Mouse (Mus musculus) brain, embryonic 18.5 days (tissue): ENCODE measurements around the gene Cyth3.

Source experiments
- DNase-seq: peaks from one replicate; pipeline ENCODE4 v3.0.0-alpha.2; 2012; ENCODE audit warnings: low read depth, low spot score

The Cyth3 gene

GRCm38 (mm10) chr5:143616116-143616515 lies 6.1 kb upstream of the Cyth3 start:
- DNase-seq: no peak

GRCm38 (mm10) chr5:143616657-143617329 lies 5.5 kb upstream of the Cyth3 start:
- no peak for DNase-seq

DNA sequence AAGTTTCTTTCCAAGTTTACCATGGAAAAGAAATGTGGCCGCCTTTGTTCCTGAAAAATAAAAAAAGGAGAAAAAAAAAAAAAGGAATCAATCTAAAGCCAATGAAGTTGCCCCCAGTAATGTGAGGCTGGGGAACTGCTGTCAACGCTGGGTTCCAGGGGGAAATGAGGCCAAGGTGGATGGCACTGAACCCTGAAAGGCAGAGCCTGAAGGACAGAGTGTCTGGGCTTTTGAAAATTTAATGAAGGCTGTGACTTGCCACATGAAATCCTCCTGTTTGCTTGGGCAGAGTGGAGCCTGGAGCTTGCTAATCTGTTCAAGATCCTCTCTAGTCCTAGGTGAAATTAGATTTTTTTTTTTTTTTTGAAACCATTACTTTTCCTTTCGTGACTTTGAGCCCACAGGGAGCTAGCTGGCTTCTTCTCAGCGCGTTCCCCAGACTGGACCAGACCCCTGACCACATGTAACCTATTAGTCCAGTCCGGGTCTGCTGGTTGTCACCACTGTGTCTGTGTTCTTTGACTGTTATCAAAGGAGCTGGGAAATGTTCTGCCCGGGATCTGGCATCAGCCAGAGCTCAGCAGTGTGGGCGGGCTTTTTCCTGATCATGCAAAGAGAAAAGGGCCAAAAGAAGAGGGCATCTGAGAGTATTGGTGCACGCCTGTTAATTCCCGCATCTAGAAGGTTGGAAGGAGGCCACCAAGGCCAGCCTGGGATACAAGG lies 4.6 kb upstream of the Cyth3 start:
- DNase-seq: no peak

DNA sequence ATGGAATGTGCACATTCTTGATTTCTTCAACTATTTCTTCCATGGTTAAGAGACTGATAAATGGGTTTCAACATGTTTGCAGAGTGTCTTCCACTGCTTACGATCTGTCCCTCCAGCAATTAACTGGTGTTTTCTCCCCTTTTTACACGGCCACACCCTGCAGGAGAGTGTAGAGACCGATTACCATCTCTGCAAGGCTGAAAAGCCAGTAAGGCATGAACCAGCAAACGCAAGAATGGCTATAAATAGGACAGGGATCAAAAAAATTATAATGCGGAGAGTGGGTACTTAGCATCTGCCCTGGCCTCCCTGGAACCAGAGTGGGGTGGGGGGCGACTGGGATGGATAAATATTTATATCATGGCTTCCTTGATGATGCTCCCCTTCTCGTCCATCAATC lies 3.7 kb upstream of the Cyth3 start:
- DNase-seq: no peak

GRCm38 (mm10) chr5:143620196-143620595 lies 2.1 kb upstream of the Cyth3 start:
- no peak for DNase-seq

DNA sequence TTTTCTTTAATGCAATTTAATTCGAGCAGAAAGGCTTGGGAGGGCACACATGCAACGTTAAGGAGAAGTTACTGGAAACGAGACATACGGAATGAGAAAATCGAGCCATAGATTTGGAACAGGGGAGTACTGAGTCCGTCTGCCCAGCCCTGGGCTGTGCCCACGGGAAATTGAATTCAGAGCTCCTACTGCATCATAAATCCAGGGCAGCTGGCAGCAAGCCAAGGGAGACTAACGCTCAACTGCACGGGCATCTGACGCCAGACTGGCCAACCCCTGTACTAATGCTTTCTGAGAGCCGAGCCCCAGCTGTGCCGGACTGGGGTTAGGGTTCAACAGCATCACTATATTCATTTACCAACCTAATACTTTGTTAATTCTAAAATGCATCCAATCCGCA lies 1.3 kb upstream of the Cyth3 start:
- no peak for DNase-seq

DNA sequence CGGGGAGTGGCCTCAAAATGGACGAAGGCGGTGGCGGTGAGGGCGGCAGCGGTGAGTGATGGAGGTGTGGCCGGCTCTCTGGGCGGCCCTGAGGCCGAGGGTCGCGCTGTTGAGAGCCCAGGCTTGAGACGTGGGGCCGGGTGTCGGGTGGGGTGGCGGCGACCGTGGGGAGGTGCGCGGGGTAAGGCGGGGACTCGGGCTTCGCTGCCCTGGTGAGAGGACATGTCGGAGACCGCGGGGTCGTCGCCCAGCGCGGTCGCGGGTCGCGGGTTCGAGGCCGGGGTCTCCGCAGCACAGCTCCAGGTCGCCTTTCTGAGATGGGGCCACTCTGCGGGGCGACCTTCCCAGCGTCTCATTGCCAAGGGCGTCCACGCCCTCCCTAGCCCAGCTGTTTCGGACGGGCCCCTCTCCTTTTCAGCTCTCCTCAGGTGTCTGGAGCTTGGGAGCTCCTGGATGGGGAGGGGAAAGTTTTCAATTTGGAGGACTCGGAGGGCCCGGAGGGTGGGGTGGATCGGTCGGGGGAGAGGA lies 440 bp downstream of the Cyth3 start:
- no peak for DNase-seq

DNA sequence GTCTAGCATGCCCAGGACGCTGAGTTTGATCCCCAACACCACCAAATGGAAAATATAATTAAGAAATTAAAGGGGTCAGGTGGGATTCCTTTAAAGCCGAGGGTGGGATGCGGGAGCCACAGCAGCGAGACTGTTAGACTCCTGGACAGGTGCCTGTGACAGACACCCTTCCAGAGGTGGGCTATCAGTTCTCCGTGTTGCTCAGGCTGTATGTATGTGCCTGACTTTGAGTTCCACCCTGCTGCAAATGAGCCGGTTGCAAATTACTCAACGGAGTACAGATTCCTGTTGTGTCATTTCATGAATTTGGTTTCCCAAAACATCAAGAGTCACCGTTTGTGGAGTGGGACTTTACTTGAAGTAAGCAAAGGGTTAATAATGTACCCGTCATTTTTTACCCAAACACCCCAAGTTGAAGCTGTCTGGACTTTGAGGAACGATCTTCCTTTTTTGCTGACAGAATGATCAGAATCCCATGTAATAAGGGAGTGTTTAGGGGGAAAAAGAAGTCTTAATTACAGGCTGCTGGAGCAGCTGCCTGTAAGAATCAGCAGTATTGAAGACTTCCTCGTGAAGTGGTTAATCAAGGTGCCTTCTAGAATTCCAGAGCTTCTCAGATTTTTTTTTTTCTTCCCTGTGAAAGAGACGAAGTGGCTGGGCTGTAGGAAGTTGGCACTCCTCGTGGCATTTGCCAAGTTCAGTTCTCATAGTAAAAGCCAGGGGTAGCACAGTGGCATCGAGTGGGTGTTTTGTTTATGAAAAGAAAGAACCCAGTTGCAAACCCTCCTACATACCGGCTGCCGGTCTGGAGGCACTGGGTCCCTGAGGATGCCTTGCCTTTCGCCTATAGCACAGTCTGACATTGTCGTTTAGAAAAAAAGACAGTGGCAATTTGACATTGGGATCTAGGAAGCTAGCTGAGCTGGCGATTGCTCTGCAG lies 1.4 kb downstream of the Cyth3 start:
- DNase-seq: no peak

DNA sequence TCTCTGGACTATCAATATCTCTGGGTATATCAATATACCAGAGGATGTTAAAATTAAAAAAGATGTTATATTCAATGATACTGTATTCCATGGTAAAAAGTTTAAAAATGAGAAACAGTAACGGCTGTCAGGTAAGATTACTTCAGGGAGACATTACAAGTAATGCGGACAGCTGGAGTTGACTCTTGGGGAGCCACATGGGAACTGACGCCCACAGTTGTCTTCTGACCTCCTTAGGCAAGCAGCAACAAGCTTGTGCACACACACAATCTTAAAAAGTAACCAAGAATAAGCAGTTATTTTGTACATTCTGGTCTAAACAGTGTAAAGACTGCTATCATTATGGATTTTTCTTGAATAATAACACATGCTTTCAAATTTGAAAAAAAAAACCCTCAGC lies 2.2 kb downstream of the Cyth3 start:
- no peak for DNase-seq

DNA sequence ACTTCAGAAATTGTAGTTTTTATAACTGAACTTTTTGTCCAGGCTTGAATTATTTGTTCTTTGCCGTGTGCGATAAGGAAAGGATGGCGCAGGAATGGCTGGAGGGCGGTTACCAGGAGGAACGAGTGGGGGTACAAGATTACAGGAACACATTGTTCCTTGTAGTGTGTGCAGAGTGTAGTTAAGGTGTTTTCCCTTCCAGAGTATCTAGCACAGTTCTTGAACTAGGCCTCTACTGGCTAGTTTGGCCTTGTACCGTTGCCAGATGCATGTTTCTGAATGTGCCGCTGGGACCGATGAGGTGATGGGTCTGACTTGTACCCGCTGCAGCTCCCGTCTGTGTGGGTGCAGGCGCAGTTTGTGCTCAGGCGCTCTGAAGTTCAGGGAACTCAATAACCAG lies 3.2 kb downstream of the Cyth3 start:
- DNase-seq: no peak

GRCm38 (mm10) chr5:143625940-143626588 lies 3.8 kb downstream of the Cyth3 start:
- no peak for DNase-seq

- no peak for DNase-seq
Measured at GRCm38 (mm10) chr5:143627507-143627906, 5.3 kb downstream of the Cyth3 start.

- no peak for DNase-seq
Measured at GRCm38 (mm10) chr5:143627926-143628325, 5.7 kb downstream of the Cyth3 start.

DNA sequence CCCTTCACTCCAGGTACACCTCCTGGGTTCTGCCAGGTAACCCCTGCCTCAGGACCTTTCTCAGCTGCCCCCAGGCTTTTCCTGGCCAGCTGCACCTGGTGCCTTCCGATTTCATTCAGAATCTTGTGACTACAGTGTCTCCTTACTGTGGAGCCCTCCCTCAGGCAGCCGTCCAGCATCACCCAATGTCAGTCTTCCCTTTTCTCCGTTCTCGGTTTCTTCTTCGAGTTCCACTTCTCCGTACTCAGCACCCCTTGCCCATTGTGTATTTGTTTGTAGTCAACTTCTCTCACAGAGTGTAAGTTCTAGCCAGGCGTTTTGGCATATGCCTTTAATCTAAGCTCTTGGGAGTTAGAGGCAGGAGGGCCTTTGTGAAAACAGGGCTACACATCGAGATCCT lies 7.4 kb downstream of the Cyth3 start:
- DNase-seq: no peak

- no peak for DNase-seq
Measured at GRCm38 (mm10) chr5:143630214-143630613, 8.0 kb downstream of the Cyth3 start.

DNA sequence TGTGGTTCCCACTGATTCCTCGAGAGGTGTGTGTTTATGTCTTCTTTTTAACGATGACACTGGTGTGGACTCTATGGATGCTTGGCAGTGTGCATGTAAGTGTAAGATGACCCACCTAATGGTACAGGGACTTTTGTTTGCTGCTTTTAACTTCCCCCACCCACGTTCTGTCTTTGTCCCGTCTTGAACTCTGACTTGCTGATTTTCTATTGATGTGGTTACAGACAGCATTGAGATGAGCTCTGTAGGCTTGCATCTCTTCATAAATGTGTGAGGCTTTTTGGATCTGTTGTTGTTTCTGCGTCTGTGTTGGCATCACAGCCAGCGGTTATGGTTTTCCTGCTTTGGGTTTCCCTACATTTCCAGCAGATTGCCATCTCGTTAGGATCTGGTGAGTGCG lies 8.5 kb downstream of the Cyth3 start:
- no peak for DNase-seq

DNA sequence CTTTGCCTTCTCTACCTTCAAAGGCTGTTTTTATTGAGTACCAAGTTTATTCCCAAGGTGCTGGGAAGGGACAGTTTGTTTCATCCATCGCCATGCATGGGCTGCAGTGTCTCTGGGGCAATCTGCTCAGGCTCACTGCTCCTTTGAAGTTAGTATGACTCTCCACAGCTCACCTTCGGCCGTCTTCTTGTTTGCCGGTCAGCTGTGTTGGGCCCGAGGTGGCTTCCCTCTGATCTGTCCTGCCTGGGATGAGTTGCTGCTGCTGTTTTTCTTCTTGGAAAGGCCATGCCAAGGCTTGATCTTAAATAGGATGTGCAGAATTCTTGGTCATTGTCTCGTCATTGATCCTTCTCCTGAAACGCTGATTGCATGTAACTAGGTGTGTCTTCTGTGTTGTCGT lies 9.3 kb downstream of the Cyth3 start:
- no peak for DNase-seq

DNA sequence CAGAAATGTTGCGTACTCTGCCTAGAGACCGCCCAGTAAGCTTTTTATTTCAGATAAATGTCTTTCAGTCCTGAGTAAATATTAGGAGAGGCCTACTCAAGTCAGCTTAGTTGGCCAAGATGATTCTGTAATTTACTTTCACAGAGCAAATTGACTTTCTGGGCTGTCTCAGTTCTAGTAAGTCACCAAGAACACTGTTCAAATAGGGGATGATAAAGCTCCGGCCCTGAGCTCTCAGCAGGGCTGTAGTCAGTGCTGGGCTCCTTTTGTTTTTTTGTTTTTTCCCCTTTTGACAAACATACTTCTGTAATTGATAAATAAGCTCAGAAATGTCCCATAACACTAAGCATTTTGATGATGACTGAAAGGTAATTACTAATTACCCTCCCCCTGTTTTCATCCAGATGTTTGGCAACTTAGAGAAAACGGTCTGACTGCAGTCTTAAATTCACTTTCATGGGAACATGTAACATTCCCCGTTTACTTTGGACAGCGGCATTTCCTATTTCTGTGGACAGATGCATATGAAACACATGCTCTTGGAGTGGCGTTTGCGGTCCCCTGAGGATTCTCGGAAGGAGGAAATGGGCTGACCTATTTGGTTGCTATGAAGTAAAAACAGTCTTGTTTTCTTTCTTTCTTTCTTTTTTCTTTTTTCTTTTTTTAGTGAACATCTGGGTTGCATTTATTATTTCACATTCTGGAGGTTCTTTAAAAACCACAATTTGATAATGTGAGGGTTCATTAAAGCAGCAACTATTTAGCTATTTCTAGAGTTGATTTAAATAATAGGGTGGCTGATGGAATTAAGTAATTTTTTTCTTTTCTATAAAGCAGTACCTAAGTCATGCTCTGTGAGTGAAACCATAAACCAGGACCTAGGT lies 10.7 kb downstream of the Cyth3 start:
- no peak for DNase-seq

- no peak for DNase-seq
Measured at GRCm38 (mm10) chr5:143633558-143633871, 11.3 kb downstream of the Cyth3 start.

GRCm38 (mm10) chr5:143633877-143634276 lies 11.6 kb downstream of the Cyth3 start:
- no peak for DNase-seq
